Mouse (Mus musculus): ENCODE measurements at regions not wholly inside any gene's neighbourhood (a gene's known extent, or its start where the extent isn't known, plus 50 kb on each side); places are given as distances from the start of the nearest gene placed in this dataset.

DNA sequence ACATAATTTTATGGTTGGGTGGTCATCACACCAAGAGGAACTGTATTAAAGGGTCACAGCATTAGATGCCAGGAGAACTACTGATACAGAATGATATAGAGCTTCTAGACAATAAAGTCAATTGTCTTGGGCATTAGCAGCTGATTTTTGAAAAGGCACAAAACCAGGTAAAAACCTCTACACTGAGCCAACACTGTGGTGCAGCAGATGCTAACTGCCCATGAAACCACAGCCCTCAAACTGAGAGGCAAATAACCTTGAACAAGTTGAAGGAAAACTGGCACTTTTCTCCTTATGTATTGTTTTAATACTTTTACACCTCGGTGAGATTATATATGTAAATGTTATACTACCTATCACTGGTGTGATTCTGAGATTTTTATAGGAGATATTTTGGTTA is 195.9 kb upstream of the Vegfc start:
- Histone ChIP-seq H3K4me2 (no peak overlapping the region), H3K27ac (no peak overlapping the region), H3K4me3 (no peak overlapping the region), H3K9me3 (no peaks in the 10 kb centered on the region), H3K36me3 (no peaks in the 10 kb centered on the region), H3K4me1 (replicated peaks) (no peaks in the 10 kb centered on the region), H3K27me3 (no peaks in the 10 kb centered on the region), H3K9ac (no peak overlapping the region)
- no peak for ATAC-seq (ENCODE audit: low FRiP score)
- WGBS = 80% methylated on average over 1 of the region's 1 CpGs

- no peak for ATAC-seq (ENCODE audit: low FRiP score)
- no peak overlapping the region for H3K9ac ChIP-seq
- WGBS = 86% methylated on average over 4 of the region's 4 CpGs
Observed at GRCm38 (mm10) chr8:53892205-53892710, 185.1 kb upstream of the Vegfc start.

DNA sequence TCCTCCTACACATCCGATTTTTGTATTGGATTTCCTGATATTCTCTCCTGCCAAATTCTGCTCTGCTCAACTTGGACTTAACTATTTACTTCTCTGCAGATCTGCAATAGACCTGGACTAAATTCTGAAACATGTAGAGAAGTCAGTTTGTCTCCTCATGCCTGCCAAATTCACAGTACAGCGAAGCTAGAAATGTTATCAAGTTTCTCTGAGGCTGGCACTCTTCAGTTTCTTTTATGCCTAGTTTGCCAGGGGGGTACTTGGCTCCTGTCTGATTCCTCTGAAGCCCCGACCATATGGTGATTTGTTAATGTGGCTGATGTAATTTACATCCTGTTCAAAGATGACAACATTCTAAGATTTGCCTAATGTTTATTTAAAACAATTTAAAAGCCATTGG is 184.6 kb upstream of the Vegfc start:
- Histone ChIP-seq H3K4me3 (no peak overlapping the region), H3K9me3 (no peaks in the 10 kb centered on the region), H3K36me3 (no peaks in the 10 kb centered on the region), H3K27me3 (no peaks in the 10 kb centered on the region), H3K9ac (no peak overlapping the region), H3K27ac (no peak overlapping the region), H3K4me2 (no peak overlapping the region), H3K4me1 (replicated peaks) (no peaks in the 10 kb centered on the region)
- ATAC-seq (ENCODE audit: low FRiP score) = no peak
- WGBS = 75% methylated on average over 3 of the region's 3 CpGs

More at GRCm38 (mm10) chr8:53892205-53892710, 185.1 kb upstream of the Vegfc start:
- Histone ChIP-seq H3K27me3 (no peaks in the 10 kb centered on the region), H3K4me1 (replicated peaks) (no peaks in the 10 kb centered on the region), H3K36me3 (no peaks in the 10 kb centered on the region), H3K4me2 (no peak overlapping the region), H3K9me3 (no peaks in the 10 kb centered on the region), H3K27ac (no peak overlapping the region), H3K4me3 (no peak overlapping the region)

DNA sequence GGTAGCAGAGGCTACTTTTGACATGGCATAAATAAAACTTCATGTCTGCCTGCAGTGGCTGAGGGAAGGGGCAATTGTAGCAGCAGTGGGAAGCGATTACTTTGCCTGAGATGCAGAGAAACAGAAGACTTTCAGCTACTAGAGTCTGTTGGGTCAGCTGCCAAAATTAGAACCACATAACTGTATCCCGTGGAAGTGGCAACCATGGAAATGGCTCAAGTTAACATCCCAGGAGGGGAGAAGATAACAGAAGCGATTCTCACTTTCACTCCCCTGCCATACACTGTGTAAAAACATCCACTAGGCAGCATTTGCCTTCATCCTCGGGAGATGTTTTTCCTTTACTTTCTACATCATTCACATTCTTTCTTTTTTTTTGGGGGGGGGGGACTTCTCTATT is 155.1 kb upstream of the Vegfc start:
- Histone ChIP-seq H3K27ac (no peak overlapping the region), H3K4me3 (no peak overlapping the region), H3K4me1 (replicated peaks) (no peaks in the 10 kb centered on the region), H3K9me3 (no peaks in the 10 kb centered on the region), H3K4me2 (no peak overlapping the region), H3K9ac (no peak overlapping the region), H3K36me3 (no peaks in the 10 kb centered on the region), H3K27me3 (no peaks in the 10 kb centered on the region)
- WGBS = 85% methylated on average over 4 of the region's 4 CpGs
- ATAC-seq (ENCODE audit: low FRiP score) = no peak

- H3K27me3 ChIP-seq = no peaks in the 10 kb centered on the region
- H3K9me3 ChIP-seq = no peaks in the 10 kb centered on the region
- no peak overlapping the region for H3K4me3 ChIP-seq
- no peak overlapping the region for H3K4me2 ChIP-seq
- no peaks in the 10 kb centered on the region for H3K36me3 ChIP-seq
- H3K9ac ChIP-seq = no peak overlapping the region
- ATAC-seq (ENCODE audit: low FRiP score) = no peak
- 70% methylated on average over 5 of the region's 5 CpGs for WGBS
- no peaks in the 10 kb centered on the region for H3K4me1 ChIP-seq (replicated peaks)
- no peak overlapping the region for H3K27ac ChIP-seq
Observed at GRCm38 (mm10) chr8:53930685-53931084, 146.7 kb upstream of the Vegfc start.

- H3K4me3 ChIP-seq = no peak overlapping the region
- no peak for ATAC-seq (ENCODE audit: low FRiP score)
- no peak overlapping the region for H3K9ac ChIP-seq
- H3K4me2 ChIP-seq = no peak overlapping the region
- no peaks in the 10 kb centered on the region for H3K9me3 ChIP-seq
- no peaks in the 10 kb centered on the region for H3K27me3 ChIP-seq
- no peaks in the 10 kb centered on the region for H3K4me1 ChIP-seq (replicated peaks)
- no peak overlapping the region for H3K27ac ChIP-seq
- no peaks in the 10 kb centered on the region for H3K36me3 ChIP-seq
Observed at GRCm38 (mm10) chr8:53938392-53938791, 139.0 kb upstream of the Vegfc start.

GRCm38 (mm10) chr8:53939519-53939918 is 137.9 kb upstream of the Vegfc start:
- no peak for ATAC-seq (ENCODE audit: low FRiP score)
- no peaks in the 10 kb centered on the region for H3K4me1 ChIP-seq (replicated peaks)
- no peaks in the 10 kb centered on the region for H3K9me3 ChIP-seq
- no peak overlapping the region for H3K4me3 ChIP-seq
- WGBS = 76% methylated on average over 1 of the region's 1 CpGs
- no peaks in the 10 kb centered on the region for H3K36me3 ChIP-seq
- H3K9ac ChIP-seq = no peak overlapping the region
- H3K4me2 ChIP-seq = no peak overlapping the region
- no peaks in the 10 kb centered on the region for H3K27me3 ChIP-seq
- no peak overlapping the region for H3K27ac ChIP-seq

GRCm38 (mm10) chr8:53941144-53941543 is 136.3 kb upstream of the Vegfc start:
- WGBS = 98% methylated on average over 2 of the region's 2 CpGs
- ATAC-seq (ENCODE audit: low FRiP score) = no peak

DNA sequence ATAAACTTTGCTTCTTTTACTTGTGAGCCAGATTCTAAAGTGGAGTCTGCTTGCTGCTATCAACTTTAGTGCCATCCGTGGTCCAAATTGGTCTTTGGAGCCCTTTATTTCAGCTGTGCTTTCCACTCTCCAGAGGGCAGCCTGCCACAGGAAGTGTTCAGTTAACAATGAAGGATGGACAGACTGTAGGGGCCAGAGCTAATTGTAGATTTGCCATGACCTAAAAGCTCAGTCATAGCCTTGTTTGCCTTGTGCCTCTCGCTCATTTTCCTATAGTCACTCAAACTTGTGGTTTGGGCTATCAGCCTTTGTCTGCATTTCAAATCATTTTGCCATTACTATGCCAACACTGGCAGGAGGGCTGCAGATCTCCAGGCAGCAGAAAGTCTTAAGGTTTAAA is 131.8 kb upstream of the Vegfc start:
- Histone ChIP-seq H3K4me1 (replicated peaks) (no peaks in the 10 kb centered on the region), H3K36me3 (no peaks in the 10 kb centered on the region), H3K27ac (no peak overlapping the region), H3K4me3 (no peak overlapping the region), H3K9me3 (no peaks in the 10 kb centered on the region), H3K9ac (no peak overlapping the region), H3K4me2 (no peak overlapping the region), H3K27me3 (no peaks in the 10 kb centered on the region)
- 36% methylated on average over 2 of the region's 2 CpGs for WGBS
- ATAC-seq (ENCODE audit: low FRiP score) = no peak

More at GRCm38 (mm10) chr8:53941144-53941543, 136.3 kb upstream of the Vegfc start:
- H3K4me3 ChIP-seq = no peak overlapping the region
- no peaks in the 10 kb centered on the region for H3K36me3 ChIP-seq
- no peak overlapping the region for H3K9ac ChIP-seq
- no peaks in the 10 kb centered on the region for H3K9me3 ChIP-seq
- H3K27ac ChIP-seq = no peak overlapping the region
- H3K4me2 ChIP-seq = no peak overlapping the region
- no peaks in the 10 kb centered on the region for H3K4me1 ChIP-seq (replicated peaks)
- no peaks in the 10 kb centered on the region for H3K27me3 ChIP-seq

- Histone ChIP-seq H3K4me3 (no peak overlapping the region), H3K4me2 (no peak overlapping the region), H3K27me3 (no peaks in the 10 kb centered on the region), H3K9me3 (no peaks in the 10 kb centered on the region), H3K9ac (no peak overlapping the region), H3K36me3 (no peaks in the 10 kb centered on the region), H3K27ac (no peak overlapping the region), H3K4me1 (replicated peaks) (no peaks in the 10 kb centered on the region)
- ATAC-seq (ENCODE audit: low FRiP score) = no peak
Observed at GRCm38 (mm10) chr8:53947384-53947783, 130.0 kb upstream of the Vegfc start.

- H3K27me3 ChIP-seq = no peaks in the 10 kb centered on the region
- H3K9ac ChIP-seq = no peak overlapping the region
- no peaks in the 10 kb centered on the region for H3K4me1 ChIP-seq (replicated peaks)
- H3K27ac ChIP-seq = no peak overlapping the region
- H3K9me3 ChIP-seq = no peaks in the 10 kb centered on the region
- H3K36me3 ChIP-seq = no peaks in the 10 kb centered on the region
- ATAC-seq (ENCODE audit: low FRiP score) = no peak
- H3K4me3 ChIP-seq = no peak overlapping the region
- 72% methylated on average over 4 of the region's 4 CpGs for WGBS
- no peak overlapping the region for H3K4me2 ChIP-seq
Observed at GRCm38 (mm10) chr8:53954476-53955158, 122.8 kb upstream of the Vegfc start.

DNA sequence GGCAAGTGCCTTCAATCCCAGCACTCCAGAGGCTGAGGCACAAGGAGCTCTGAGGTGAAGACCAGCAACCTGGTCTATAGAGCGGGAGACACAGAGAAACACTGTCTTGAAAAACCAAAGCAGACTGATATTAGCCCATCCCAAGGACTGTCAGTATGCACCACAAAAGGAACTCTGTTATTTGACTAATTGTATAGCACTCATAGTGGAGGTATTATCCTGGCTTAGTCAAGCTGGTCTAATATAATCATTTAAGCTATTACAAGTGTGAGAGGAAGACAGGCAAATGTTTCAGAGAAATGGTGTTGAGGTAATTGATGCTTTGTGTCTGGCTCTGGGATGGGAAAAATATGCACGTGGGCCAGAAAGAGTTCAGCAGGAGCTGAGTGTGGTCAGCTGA is 121.3 kb upstream of the Vegfc start:
- no peaks in the 10 kb centered on the region for H3K36me3 ChIP-seq
- no peaks in the 10 kb centered on the region for H3K4me1 ChIP-seq (replicated peaks)
- 51% methylated on average over 2 of the region's 2 CpGs for whole genome bisulfite sequencing
- no peaks in the 10 kb centered on the region for H3K9me3 ChIP-seq
- H3K9ac ChIP-seq = no peak overlapping the region
- H3K27ac ChIP-seq = no peak overlapping the region
- no peak overlapping the region for H3K4me3 ChIP-seq
- no peak for ATAC-seq (ENCODE audit: low FRiP score)
- H3K27me3 ChIP-seq = no peaks in the 10 kb centered on the region
- H3K4me2 ChIP-seq = no peak overlapping the region

DNA sequence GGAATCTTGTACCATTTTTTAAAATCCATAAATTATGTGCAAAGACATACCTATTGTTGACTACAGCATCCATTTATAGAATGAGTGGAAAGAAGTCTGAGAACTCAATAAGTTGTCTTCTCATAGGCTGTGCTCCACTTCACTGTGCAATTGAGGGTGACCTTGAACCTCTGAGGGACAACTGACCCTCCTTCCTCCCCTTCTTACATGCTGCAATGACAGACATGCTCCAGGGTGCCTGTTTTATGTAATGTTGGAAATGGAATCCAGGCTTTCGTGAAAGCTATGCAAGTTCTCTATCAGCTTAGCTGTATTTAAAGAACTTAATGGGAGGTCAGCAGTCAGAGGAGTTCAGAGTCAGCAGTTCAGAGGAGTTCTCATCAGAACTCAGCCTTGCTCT is 118.9 kb upstream of the Vegfc start:
- no peak overlapping the region for H3K27ac ChIP-seq
- no peaks in the 10 kb centered on the region for H3K36me3 ChIP-seq
- no peaks in the 10 kb centered on the region for H3K4me1 ChIP-seq (replicated peaks)
- no peak overlapping the region for H3K9ac ChIP-seq
- no peak overlapping the region for H3K4me3 ChIP-seq
- H3K27me3 ChIP-seq = no peaks in the 10 kb centered on the region
- H3K4me2 ChIP-seq = no peak overlapping the region
- H3K9me3 ChIP-seq = no peaks in the 10 kb centered on the region
- WGBS = 76% methylated on average over 1 of the region's 1 CpGs
- no peak for ATAC-seq (ENCODE audit: low FRiP score)

Measured in hindbrain, embryonic 13.5 days (tissue).